8 mouse cellular contexts compared by ENCODE assay signal in genomic region chr1:160410822-160411221, GRCm38 (mm10).
DNase-seq lines count a peak whose midpoint lies in the region; ATAC-seq and TF ChIP-seq lines count a peak whose summit lies in the region.
"Had no signal": no experiment of that assay in that cellular context is flagged by ENCODE, and none has a peak within 500 bp of the region (broad histone marks: within the 10 kb centered on the region; RNA-seq: fewer than 3 reads in every experiment).

No protein-coding gene starts in this region.

- 0 out of 2 replicates have a peak overlapping the region, but pooled peaks have one; percentile 12 for H3K4me2 ChIP-seq in liver, embryonic 16.5 days (ENCODE audit: low read depth, low read length)
- H3K4me2 ChIP-seq: hindbrain, embryonic 15.5 days had no signal

- peak; percentile 6 for DNase-seq in kidney, postnatal 14 days
- DNase-seq in kidney, adult 9 months, result no peak
- peak; percentile 74 for DNase-seq in brain, embryonic 14.5 days (ENCODE audit: low read depth)
- DNase-seq in cerebellum, postnatal 25 days, result peak; percentile 51 to 70
- no peak for DNase-seq in gastrocnemius, postnatal 25 days
- DNase-seq in kidney, postnatal 25 days, result no peak

- ATAC-seq in liver, embryonic 16.5 days (ENCODE audit: low read depth), result no peak

- no peak for TF ChIP-seq POLR2A in brain, embryonic 14.5 days (IDR thresholded peaks at IDR 0.05; ENCODE audit: borderline replicate concordance, extremely low read depth, insufficient read depth, insufficient read length, poor library complexity, severe bottlenecking)

- H3K36me3 ChIP-seq in liver, embryonic 16.5 days (ENCODE audit: control insufficient read depth, insufficient read depth), result no peaks in the 10 kb centered on the region
- H3K36me3 ChIP-seq: hindbrain, embryonic 15.5 days had no signal

- H3K4me1 ChIP-seq in liver, embryonic 16.5 days (ENCODE audit: control insufficient read depth, low read depth, low read length), result peaks cover 16% of the 10 kb centered on the region
- H3K4me1 ChIP-seq: hindbrain, embryonic 15.5 days had no signal

- no peak overlapping the region for H3K4me3 ChIP-seq in liver, embryonic 16.5 days (ENCODE audit: low read depth, low read length)
- H3K4me3 ChIP-seq: hindbrain, embryonic 15.5 days had no signal

- WGBS in liver, embryonic 16.5 days (ENCODE audit: insufficient replicate concordance), result 35% methylated on average over 5 of the region's 5 CpGs

- peak; percentile 61; the same call in 1 of the 2 replicates for TF ChIP-seq CTCF in brain, embryonic 14.5 days (IDR thresholded peaks at IDR 0.05; ENCODE audit: borderline replicate concordance, extremely low read depth, insufficient read depth, insufficient read length)

- no peaks in the 10 kb centered on the region for H3K9me3 ChIP-seq in liver, embryonic 16.5 days (replicated peaks; ENCODE audit: control insufficient read depth, low read length)
- H3K9me3 ChIP-seq: hindbrain, embryonic 15.5 days had no signal

- no peaks in the 10 kb centered on the region for H3K27me3 ChIP-seq in liver, embryonic 16.5 days (ENCODE audit: control insufficient read depth, insufficient read depth, low read depth, low read length)
- H3K27me3 ChIP-seq: hindbrain, embryonic 15.5 days had no signal

- no peak overlapping the region for H3K9ac ChIP-seq in liver, embryonic 16.5 days (ENCODE audit: low read depth, low read length)
- H3K9ac ChIP-seq: hindbrain, embryonic 15.5 days had no signal

- peak overlapping the region; percentile 51 for H3K27ac ChIP-seq in liver, embryonic 16.5 days (ENCODE audit: low read length)
- H3K27ac ChIP-seq: hindbrain, embryonic 15.5 days had no signal

Comparison
In these comparisons a context has a peak if more than half of its experiments do, and no peak if none do; other contexts are left out.
1. DNase-seq: peak in kidney, postnatal 14 days (single experiment), brain, embryonic 14.5 days (single experiment) and cerebellum, postnatal 25 days (2 of 2); none in kidney, adult 9 months (single experiment), gastrocnemius, postnatal 25 days (single experiment) and kidney, postnatal 25 days (0 of 2).